Mouse (Mus musculus) myocyte (in vitro differentiated cells): Measurements from ENCODE around the gene Lmna. TPM values are rescaled to one million over a fixed set of nuclear protein-coding genes. Genes with fewer than 3 reads are reported as not detected.

ENCODE experiments used
- H3K27me3 ChIP-seq: one replicate; pipeline ENCODE4 v1.6.1; 2011; ENCODE audit not compliant: control insufficient read depth, insufficient read depth, insufficient read length
- H3K36me3 ChIP-seq: one replicate; pipeline ENCODE4 v1.6.1; 2011; ENCODE audit not compliant: control insufficient read depth, insufficient read depth
- H3K4me2 ChIP-seq: one replicate; pipeline ENCODE4 v1.6.1; 2011; ENCODE audit warnings: low read depth, control low read depth
- H3K4me3 ChIP-seq: one replicate; pipeline ENCODE4 v1.5.1; 2011; ENCODE audit warnings: mild to moderate bottlenecking, control low read depth, moderate library complexity
- H3K79me2 ChIP-seq: one replicate; pipeline ENCODE4 v1.6.1; 2011; ENCODE audit not compliant: control insufficient read depth, insufficient read depth
- H3ac ChIP-seq: one replicate; pipeline ENCODE4 v1.6.1; 2011; ENCODE audit not compliant: control insufficient read depth, insufficient read length
- CEBPB ChIP-seq: IDR thresholded peaks from 2 replicates; pipeline ENCODE4 v1.6.1; 2011; ENCODE audit warnings: mild to moderate bottlenecking, moderate library complexity; ENCODE audit not compliant: poor library complexity, insufficient read depth, severe bottlenecking
- E2F4 ChIP-seq: IDR thresholded peaks from one replicate; pipeline ENCODE4 v1.6.1; 2011; ENCODE audit warnings: mild to moderate bottlenecking, control low read depth, moderate library complexity; ENCODE audit not compliant: insufficient read depth
- MAX ChIP-seq: IDR thresholded peaks from one replicate; pipeline ENCODE4 v1.6.1; 2011; ENCODE audit warnings: low read depth, mild to moderate bottlenecking, control low read depth
- MYOD1 ChIP-seq, 3 experiments: IDR thresholded peaks; one replicate each; pipeline ENCODE4 v1.6.1; 2011; ENCODE audit warnings: control low read depth in 2 of 3, low read depth in 2 of 3, mild to moderate bottlenecking in 2 of 3, moderate library complexity in 1 of 3; ENCODE audit not compliant: insufficient read length in 2 of 3, control insufficient read depth in 1 of 3
- MYOG ChIP-seq, 3 experiments: IDR thresholded peaks; one replicate each; pipeline ENCODE4 v1.6.1; 2011; ENCODE audit warnings: control low read depth in 2 of 3, low read depth in 2 of 3, mild to moderate bottlenecking in 2 of 3; ENCODE audit not compliant: insufficient read length in 2 of 3, control insufficient read depth in 1 of 3, insufficient read depth in 1 of 3
- POLR2A ChIP-seq: IDR thresholded peaks from one replicate; pipeline ENCODE4 v1.6.1; 2011; ENCODE audit warnings: low read depth, mild to moderate bottlenecking, control low read depth, moderate library complexity; ENCODE audit not compliant: insufficient read length
- POLR2AphosphoS2 ChIP-seq: IDR thresholded peaks from one replicate; pipeline ENCODE4 v1.6.1; 2011; ENCODE audit warnings: low read depth, control low read depth; ENCODE audit not compliant: insufficient read length
- REST ChIP-seq: IDR thresholded peaks from one replicate; pipeline ENCODE4 v1.6.1; 2011; ENCODE audit warnings: mild to moderate bottlenecking, control low read depth, moderate library complexity; ENCODE audit not compliant: insufficient read depth, insufficient read length
- SRF ChIP-seq: IDR thresholded peaks from one replicate; pipeline ENCODE4 v1.6.1; 2011; ENCODE audit warnings: low read depth; ENCODE audit not compliant: control insufficient read depth, insufficient read length
- TCF12 ChIP-seq: IDR thresholded peaks from one replicate; pipeline ENCODE4 v1.6.1; 2011; ENCODE audit warnings: mild to moderate bottlenecking, control low read depth; ENCODE audit not compliant: poor library complexity, insufficient read depth, severe bottlenecking
- TCF3 ChIP-seq: IDR thresholded peaks from one replicate; pipeline ENCODE4 v1.6.1; 2011; ENCODE audit warnings: low read depth, control low read depth; ENCODE audit not compliant: insufficient read length
- USF1 ChIP-seq: IDR thresholded peaks from one replicate; pipeline ENCODE4 v1.6.1; 2011; ENCODE audit warnings: low read depth, mild to moderate bottlenecking, control low read depth, moderate library complexity
- polyA plus RNA-seq: library from polyadenylated mRNA; unstranded; fragments of >200 nt; fragmentation: generic; extraction: Trizol; gene quantifications from one replicate; pipeline ENCODE4 v1.2.1, GENCODE M21; 2012; ENCODE audit warnings: missing spikeins

Gene Lmna
- polyA plus RNA-seq, 1 experiment, result 954 TPM

GRCm38 (mm10) chr3:88527565-88527964, 17.8 kb upstream of the Lmna start:
- no peak overlapping the region for H3ac ChIP-seq
- H3K36me3 ChIP-seq, result no peaks in the 10 kb centered on the region
- no peak for TF ChIP-seq TCF3
- TF ChIP-seq MAX, result no peak
- peak in 2 of 3 experiments; percentile 57 to 76 for TF ChIP-seq MYOG (IDR thresholded peaks at IDR 0.05; ENCODE audit: control insufficient read depth in 1 of 3, insufficient read depth in 1 of 3, insufficient read length in 2 of 3, low read depth in 2 of 3)
- TF ChIP-seq POLR2A, result no peak
- TF ChIP-seq TCF12, result peak; percentile 14
- no peak for TF ChIP-seq SRF
- no peak for TF ChIP-seq USF1
- peak in 2 of 3 experiments; percentile 1 to 32 for TF ChIP-seq MYOD1 (IDR thresholded peaks at IDR 0.05; ENCODE audit: control insufficient read depth in 1 of 3, insufficient read length in 2 of 3, low read depth in 2 of 3)
- TF ChIP-seq E2F4, result no peak
- no peak for TF ChIP-seq REST
- no peak for TF ChIP-seq POLR2AphosphoS2
- no peak for TF ChIP-seq CEBPB
- H3K79me2 ChIP-seq, result peaks cover 29% of the 10 kb centered on the region
- H3K4me3 ChIP-seq, result no peak overlapping the region
- H3K4me2 ChIP-seq, result peak overlapping the region; percentile 21
- no peaks in the 10 kb centered on the region for H3K27me3 ChIP-seq

- TF ChIP-seq USF1 (no peak), POLR2A (peak; percentile 28), MAX (no peak), MYOG (IDR thresholded peaks at IDR 0.05; ENCODE audit: control insufficient read depth in 1 of 3, insufficient read depth in 1 of 3, insufficient read length in 2 of 3, low read depth in 2 of 3) (peak in 1 of 3 experiments; percentile 5), POLR2AphosphoS2 (peak; percentile 54)
- H3K79me2 ChIP-seq, result peaks cover 22% of the 10 kb centered on the region
- H3ac ChIP-seq, result no peak overlapping the region
- H3K4me2 ChIP-seq, result peak overlapping the region; percentile 57
- no peak overlapping the region for H3K4me3 ChIP-seq
- H3K27me3 ChIP-seq, result no peaks in the 10 kb centered on the region
- no peaks in the 10 kb centered on the region for H3K36me3 ChIP-seq
Measured at GRCm38 (mm10) chr3:88526157-88527131, 16.7 kb upstream of the Lmna start.

- no peaks in the 10 kb centered on the region for H3K36me3 ChIP-seq
- H3ac ChIP-seq, result no peak overlapping the region
- no peak overlapping the region for H3K4me2 ChIP-seq
- TF ChIP-seq REST (no peak), SRF (no peak), USF1 (no peak), TCF12 (no peak), MAX (no peak)
- no peak overlapping the region for H3K4me3 ChIP-seq
- peaks cover 15% of the 10 kb centered on the region for H3K79me2 ChIP-seq
- no peaks in the 10 kb centered on the region for H3K27me3 ChIP-seq
Measured at GRCm38 (mm10) chr3:88525021-88525420, 15.3 kb upstream of the Lmna start.

GRCm38 (mm10) chr3:88523027-88523426, 13.3 kb upstream of the Lmna start:
- H3ac ChIP-seq, result no peak overlapping the region
- no peak for TF ChIP-seq TCF3
- TF ChIP-seq REST, result no peak
- TF ChIP-seq USF1, result no peak
- TF ChIP-seq MAX, result no peak
- no peak for TF ChIP-seq E2F4
- no peak for TF ChIP-seq TCF12
- TF ChIP-seq MYOG (IDR thresholded peaks at IDR 0.05; ENCODE audit: control insufficient read depth in 1 of 3, insufficient read depth in 1 of 3, insufficient read length in 2 of 3, low read depth in 2 of 3), result no peak
- TF ChIP-seq CEBPB, result no peak
- TF ChIP-seq SRF, result no peak
- TF ChIP-seq MYOD1 (IDR thresholded peaks at IDR 0.05; ENCODE audit: control insufficient read depth in 1 of 3, insufficient read length in 2 of 3, low read depth in 2 of 3), result no peak
- no peak for TF ChIP-seq POLR2AphosphoS2
- no peaks in the 10 kb centered on the region for H3K27me3 ChIP-seq
- no peak overlapping the region for H3K4me2 ChIP-seq
- no peaks in the 10 kb centered on the region for H3K36me3 ChIP-seq
- no peak overlapping the region for H3K4me3 ChIP-seq
- H3K79me2 ChIP-seq, result peaks cover 7% of the 10 kb centered on the region

GRCm38 (mm10) chr3:88521803-88522331, 12.1 kb upstream of the Lmna start:
- H3K4me3 ChIP-seq, result no peak overlapping the region
- H3K27me3 ChIP-seq, result no peaks in the 10 kb centered on the region
- peaks cover 7% of the 10 kb centered on the region for H3K79me2 ChIP-seq
- TF ChIP-seq POLR2AphosphoS2 (peak; percentile 73), SRF (no peak), MAX (no peak)
- H3K4me2 ChIP-seq, result peak overlapping the region; percentile 10
- no peaks in the 10 kb centered on the region for H3K36me3 ChIP-seq
- H3ac ChIP-seq, result no peak overlapping the region
